Mouse (Mus musculus) thymus, adult 2 months (tissue): Measurements from ENCODE around the gene Mrps33.

Source experiments
- CTCF ChIP-seq: fragments of 200-500 bp; IDR thresholded peaks from 2 replicates; pipeline ENCODE4 v1.5.1; 2012; ENCODE audit warnings: mild to moderate bottlenecking, control low read depth, low read length, moderate library complexity, borderline replicate concordance; ENCODE audit not compliant: control insufficient read depth, poor library complexity, insufficient read depth; ENCODE audit errors: extremely low read depth
- POLR2A ChIP-seq: fragments of 200-500 bp; IDR thresholded peaks from 2 replicates; pipeline ENCODE4 v1.6.1; 2012; ENCODE audit warnings: mild to moderate bottlenecking, low read length, control low read depth, moderate library complexity; ENCODE audit not compliant: control insufficient read depth, poor library complexity, insufficient read depth; ENCODE audit errors: extremely low read depth

DNA sequence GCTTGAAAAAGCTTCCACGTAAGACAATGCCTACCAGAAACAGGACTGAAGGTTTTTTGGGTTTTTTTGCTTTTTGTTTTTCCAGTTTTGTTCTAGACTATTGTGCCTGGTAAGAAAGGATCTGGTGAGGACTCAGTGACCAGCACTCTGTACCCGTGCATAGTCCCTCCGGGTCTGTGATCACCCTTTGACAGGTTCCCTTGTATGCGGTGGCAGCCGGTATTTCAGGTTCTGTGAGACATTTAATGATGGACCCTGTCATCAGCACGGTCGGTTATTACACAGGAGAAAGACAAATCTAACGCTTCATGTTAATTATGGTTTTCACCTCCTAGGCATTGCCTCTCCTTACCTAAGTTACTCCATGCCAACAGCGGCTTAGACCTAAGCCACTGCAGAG lies 35.8 kb downstream of the Mrps33 start:
- TF ChIP-seq CTCF: no peak
- TF ChIP-seq POLR2A: no peak
